Mouse (Mus musculus) brain, embryonic 14.5 days (tissue): Measurements from ENCODE around the gene Tbcb.

ENCODE experiments used
- CTCF ChIP-seq: fragments of 200-500 bp; IDR thresholded peaks from 2 replicates; pipeline ENCODE4 v1.5.1; 2012; ENCODE audit warnings: inconsistent platforms, mild to moderate bottlenecking, moderate library complexity, borderline replicate concordance; ENCODE audit not compliant: insufficient read depth, insufficient read length; ENCODE audit errors: extremely low read depth
- POLR2A ChIP-seq: fragments of 200-500 bp; IDR thresholded peaks from 2 replicates; pipeline ENCODE4 v1.6.1; 2012; ENCODE audit warnings: mild to moderate bottlenecking, inconsistent platforms, borderline replicate concordance; ENCODE audit not compliant: poor library complexity, insufficient read depth, insufficient read length, severe bottlenecking; ENCODE audit errors: extremely low read depth

DNA sequence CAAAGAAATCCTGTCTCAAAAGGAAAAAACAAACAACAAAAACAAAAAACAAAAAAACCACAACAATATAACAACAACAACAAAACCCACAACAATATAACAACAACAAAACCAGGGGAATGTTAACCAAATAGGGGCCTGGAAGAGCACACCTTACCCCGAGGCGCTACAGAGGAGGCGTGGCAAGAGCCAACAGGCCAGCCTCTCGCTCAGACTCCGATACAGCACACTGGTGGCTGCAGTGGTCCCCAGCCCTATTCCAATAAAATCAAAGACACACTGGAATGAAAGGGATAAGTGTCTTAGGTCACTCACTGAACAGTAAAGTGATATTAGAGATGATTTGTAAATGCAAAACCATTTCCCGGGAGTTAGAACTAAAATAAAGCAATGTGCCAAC, 47.5 kb upstream of the Tbcb start:
- TF ChIP-seq POLR2A (no peak), CTCF (no peak)
